Mouse (Mus musculus): ENCODE data around the gene Acsm4. TPM values are rescaled to one million over a fixed set of nuclear protein-coding genes. Genes with fewer than 3 reads are reported as not detected.
"Not testable (repeated sequence)": the region's sequence is repeated elsewhere in the genome, so short reads cannot be mapped to it uniquely, and the experiment has no call there.

Acsm4 gene
- polyA plus RNA-seq (2015; fragmentation: Nextera tagmentation; extraction: Ambion mirVana): 0.07 and 0.08 TPM in 2 replicates

DNA sequence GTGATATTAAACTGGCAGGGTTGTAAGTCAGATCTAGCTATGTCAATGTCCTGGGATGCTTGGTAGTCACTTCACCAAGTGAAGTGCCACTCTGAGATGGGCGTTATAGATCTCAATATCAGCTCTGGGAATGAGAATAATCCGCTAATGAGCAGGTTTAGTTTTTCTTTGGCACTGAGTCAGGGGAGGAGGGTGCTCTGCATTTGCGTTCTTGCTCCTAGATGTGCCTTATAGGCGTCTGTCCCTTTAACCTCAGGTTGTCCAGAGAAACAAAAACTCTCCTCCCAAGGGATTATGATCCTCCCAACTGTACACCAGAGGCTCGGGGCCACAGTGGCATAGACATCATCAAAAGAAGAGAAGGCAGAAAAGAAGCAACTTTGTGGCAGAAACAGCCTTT is at the start of gene Acsm4:
Acsm4 (plus strand) TSS at position 301 of the 400 bp plus-strand sequence.
- no peak for DNase-seq (ENCODE audit: low spot score)

DNA sequence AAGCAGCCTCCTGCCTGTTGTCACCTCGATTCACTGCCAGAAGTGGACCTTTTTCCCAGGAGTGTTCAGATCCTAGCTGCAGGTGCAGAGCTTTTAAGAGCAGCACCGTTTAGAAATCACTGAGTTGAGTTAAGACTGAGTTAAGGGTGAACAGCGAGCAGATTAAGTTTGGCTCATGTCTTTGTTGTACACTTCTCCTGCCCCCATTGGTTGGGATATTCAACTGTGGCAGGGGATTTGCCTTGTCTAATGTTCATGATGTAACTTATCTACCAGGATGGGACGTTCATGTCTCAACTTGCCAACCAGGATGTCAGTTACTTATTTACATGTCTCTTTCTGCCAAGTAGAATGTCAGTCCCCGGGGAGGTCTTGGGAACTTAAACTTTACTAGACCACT is 47.5 kb upstream of the Acsm4 start:
- DNase-seq (ENCODE audit: low spot score): no peak

DNA sequence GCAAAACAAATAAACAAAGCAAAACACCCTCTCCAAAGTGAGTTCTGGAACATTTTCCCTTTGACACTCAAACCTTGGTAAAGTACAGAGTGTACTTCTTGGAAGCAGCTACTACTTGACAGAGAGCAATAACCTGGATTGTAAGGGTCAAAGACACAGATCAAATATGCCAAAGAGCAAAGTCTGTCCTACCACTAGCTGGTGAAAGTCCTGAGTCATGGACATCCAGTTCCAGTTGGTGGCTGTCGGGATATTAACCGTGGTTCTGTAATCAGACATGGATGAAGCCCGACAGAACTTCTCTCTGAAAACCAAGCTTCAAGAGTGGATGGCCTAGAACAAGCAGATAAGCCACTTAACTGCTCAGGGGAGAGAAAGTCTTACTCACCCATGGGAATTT is 21.9 kb upstream of the Acsm4 start:
- no peak for DNase-seq (ENCODE audit: low spot score)

DNA sequence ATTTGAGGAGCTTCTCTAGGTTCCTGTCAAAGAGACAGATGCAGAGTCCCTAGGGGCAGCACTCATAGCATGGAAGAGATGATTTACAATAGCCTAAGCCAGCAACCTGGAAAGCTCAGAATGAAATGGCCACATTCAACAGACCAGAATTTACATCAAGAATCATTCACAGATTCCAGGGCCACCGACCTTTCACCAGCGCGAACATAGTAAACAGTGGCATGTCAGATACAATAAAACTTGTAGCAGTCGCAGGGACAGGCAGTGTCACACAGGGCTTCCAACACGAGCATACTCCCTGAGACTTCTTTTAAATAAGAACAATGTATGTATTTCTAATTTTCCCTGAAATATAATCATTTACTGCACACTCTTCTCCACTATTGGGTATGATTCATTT is 19.4 kb upstream of the Acsm4 start:
- no peak for DNase-seq (ENCODE audit: low spot score)

DNA sequence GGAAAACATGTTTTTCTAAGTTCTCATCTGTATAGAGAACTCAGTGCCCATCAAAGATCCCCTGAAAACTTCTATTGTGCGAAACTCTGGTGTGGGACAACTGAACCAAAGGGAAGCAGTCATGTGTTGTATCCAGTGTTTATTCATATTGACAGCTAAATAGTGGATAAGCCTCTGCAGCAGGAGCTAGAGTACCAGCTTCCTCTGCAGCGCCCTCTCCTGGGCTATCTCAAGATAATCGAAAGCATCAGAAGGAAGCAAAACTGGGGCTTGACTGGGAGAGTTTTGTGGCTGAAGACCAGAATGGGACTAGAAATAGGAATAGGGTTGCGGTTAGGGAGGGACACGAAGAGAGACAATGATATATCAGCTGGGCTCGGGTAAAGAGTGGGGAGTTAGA is 18.9 kb upstream of the Acsm4 start:
- no peak for DNase-seq (ENCODE audit: low spot score)

DNA sequence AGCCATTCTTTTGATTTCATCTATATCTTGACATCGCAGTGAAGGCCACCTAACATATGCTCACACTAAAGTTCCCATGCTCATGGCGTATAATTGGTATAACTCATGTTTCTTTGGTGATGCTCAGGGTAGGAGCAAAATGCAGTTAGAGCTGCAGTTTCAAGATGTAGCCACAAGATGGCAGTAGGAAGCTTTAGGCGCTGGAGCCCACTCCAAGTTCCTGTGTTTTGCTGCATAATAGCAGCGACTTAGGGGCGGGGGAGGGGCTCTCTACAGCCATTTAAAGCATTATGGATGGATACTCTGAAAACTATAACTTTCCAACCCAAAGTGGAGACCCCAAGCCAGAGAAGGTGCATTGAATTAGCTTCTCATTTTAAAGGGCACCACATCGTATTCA is 16.4 kb upstream of the Acsm4 start:
- peak; percentile 47 for DNase-seq (ENCODE audit: low spot score)

DNA sequence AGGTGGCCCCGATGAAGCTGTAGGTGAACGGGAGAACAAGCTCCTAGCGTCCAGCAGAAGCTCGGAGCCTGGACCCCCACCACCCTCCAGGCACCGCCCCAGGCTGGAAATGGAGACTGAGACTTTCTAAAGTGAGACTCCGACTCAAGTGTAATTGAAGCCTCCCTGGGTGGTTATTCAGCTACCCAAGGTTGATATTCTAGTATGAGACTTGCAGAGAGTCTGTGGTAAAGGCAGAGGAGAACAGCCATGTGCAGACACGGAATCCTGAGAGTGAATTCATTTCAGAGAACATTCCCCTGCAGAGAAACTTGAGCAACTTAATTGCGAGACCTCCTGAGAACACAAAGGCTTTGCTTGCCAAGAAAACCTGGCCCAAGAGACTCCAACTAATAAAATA is 9.7 kb upstream of the Acsm4 start:
- no peak for DNase-seq (ENCODE audit: low spot score)

DNA sequence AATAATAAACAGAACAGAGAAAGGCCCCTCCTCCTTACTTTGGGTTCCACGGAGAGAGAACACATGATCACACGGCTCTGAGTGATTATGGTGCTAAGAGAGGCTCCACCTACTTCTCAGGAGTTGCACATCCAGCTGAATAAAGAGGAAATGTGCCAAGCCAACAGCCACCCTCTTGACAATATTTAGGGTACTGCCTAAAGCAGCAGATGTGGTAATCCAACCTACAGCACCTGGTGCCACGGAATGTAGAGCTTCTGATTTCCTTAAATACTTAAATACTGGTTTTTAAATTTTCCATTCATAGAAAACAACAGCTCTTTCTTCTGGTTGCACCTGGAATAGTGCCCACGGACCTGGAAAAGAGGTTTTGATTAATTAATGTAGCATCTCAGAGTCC is 7.1 kb upstream of the Acsm4 start:
- no peak for DNase-seq (ENCODE audit: low spot score)

DNA sequence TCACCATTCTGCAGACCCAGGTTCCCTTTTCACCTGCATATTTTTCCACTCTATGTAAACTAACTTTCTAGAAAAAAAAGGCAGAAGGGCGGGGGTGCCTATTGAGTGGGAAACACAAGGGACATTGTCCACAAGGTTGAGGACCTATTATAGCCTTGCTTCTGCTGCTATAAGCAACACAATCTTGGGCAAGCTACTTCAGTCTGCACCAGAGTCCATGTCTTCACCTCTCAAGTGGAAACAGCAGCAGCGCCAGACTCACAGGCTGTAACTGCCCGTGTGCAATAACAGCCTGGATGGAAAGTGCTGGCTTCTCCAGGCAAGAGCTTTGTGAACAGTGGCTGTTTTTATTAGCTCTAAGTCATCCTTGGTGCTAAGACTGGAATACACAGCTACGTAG is 2.5 kb downstream of the Acsm4 start:
- DNase-seq (ENCODE audit: low spot score): no peak

DNA sequence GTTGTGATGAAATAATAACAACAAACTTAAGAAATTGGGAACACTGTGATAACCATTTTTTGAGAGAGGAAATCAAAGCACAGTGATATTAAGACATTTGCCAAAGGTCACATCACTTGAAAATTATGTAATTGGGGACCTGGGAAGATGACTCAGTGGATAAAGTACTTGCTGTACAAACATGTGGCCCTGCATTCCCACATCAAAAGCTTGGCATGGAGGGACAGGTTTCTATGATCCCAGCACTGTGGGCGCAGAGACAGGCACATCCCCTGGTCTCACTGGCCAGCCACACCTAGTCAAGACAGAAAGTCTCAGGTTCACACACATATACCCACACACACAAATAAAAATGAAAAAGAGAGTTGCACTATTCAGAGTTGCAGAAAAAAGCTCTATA is 5.1 kb downstream of the Acsm4 start:
- DNase-seq (ENCODE audit: low spot score): no peak

DNA sequence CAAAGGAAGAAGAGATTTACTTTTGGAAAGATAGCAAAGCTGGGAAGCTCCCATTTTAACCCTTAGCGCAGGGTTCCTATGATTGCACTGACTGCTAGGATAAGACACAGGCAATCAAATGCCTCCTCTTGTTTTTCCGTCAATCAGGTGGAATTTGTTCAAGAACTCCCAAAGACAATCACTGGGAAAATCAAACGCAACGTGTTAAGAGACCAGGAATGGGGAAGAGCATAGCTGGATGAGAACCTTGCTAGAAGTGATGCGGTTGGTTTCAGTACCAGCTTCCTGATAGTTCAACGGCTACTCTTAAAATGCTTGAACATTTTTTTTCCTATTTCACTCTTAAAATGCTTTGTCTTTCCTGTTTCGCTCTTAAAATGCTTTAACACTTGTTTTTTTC is 24.3 kb downstream of the Acsm4 start:
- no peak for DNase-seq (ENCODE audit: low spot score)

DNA sequence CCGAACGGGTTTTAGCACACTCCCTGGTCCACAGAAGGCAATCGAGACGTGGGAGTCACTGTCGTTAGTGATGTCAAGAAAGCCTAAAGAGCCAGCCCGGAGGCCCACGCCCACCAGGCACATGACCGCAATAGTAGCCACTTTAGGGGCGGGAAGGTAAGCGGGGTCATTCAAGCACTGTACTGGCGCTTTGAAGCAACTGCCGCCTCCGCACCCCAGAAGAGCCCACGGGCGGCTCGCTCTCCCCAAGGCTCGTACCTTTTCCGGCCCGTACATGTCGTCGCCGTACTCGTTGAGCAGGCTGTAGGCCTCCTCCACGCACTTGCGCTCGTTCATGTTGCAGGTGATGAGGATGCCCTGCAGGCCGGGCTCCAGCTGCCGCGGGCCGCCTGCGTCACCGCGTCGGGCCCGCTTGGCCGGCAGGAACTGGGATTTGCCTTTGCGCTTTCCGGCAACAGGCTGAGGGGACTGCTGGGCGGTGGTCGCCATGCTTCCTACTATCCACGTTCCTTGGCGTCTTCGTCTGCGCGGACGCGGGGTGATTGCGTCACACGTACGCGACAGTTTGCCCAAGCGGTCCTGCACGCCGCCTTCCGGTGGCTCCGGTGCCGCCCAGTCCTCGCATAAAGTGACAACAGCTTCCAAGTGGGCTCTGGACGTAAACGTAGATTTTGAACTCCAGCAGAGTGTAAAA is 30.6 kb downstream of the Acsm4 start, which contains the start of gene Thumpd1:
Thumpd1 (minus strand) TSS at position 546 of the 694 bp plus-strand sequence.
- peak; percentile 93 for DNase-seq (ENCODE audit: low spot score)

DNA sequence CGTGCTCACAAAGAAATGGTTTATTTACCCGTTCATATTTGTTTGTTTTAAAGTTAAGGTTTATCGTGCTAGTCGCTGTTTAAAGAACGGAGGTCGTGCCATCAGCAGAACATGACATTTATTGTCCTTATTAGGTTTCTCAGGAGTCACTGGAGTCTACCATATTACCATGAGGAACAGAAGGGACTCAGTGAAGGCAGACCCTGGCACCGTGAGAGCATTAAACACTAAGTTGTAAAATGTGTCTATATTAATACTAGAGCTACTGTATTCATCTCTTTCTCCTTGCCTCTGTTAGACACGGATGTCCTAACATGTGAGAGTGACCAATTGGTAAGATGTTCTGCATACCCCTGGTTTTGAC is 31.1 kb downstream of the Acsm4 start:
- no peak for DNase-seq (ENCODE audit: low spot score)

DNA sequence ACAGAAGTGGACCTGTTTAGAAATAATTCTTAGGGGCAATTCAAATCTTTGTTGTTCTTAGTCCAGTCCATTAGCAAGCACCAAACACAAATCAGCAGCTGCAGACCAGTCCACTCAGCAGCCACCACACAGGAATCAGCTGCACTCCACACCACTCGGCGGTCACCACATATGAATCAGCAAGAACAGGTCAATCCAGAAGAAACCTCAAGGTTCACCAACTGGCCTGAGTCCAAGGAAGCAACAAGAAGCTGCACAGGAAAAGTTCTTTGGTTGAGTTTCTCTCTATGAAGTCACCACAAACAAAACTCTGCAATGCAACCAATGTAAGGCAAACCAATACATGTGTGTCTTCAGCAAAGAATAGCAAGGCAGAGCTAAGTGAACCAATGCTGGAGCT is 37.8 kb downstream of the Acsm4 start:
- DNase-seq (ENCODE audit: low spot score): no peak

DNA sequence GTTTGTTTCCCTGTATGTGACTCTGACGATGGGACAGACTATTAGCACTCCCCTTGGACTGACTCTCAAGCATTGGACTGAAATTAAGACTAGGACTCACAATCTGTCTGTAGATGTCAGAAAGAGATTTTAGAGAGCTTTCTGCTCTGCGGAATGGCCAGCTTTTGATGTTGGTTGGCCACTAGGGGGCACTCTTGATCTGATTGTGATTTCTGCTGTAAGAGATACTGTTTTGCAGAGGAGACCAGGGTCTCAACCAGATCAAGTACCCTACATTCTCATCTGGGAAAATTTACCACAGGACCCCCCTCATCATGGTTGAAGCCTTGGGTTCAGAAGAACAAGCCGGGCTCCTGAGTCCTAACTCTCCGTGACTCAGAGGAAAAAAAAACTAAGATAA is 41.4 kb downstream of the Acsm4 start:
- DNase-seq (ENCODE audit: low spot score): peak; percentile 17

DNA sequence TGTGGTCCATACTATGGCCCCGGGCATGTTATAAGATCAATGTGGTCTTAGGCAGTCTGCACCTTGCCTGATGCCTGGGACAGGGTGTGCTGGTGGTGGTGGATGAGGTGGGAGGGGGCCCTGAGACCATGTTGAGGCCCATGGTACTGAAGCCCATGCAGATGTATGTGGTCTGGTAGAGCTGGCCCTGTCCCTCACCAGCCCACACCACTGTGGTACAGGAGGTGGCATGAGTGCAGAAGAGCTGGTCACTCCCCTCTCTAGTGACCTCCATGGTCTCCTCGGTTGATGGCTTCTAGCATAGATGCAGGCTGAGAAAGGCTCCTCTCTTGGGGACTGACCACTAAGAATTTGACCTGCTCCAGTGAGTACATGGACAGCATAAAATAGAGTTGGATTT is 49.1 kb downstream of the Acsm4 start:
- DNase-seq (ENCODE audit: low spot score): no peak

DNA sequence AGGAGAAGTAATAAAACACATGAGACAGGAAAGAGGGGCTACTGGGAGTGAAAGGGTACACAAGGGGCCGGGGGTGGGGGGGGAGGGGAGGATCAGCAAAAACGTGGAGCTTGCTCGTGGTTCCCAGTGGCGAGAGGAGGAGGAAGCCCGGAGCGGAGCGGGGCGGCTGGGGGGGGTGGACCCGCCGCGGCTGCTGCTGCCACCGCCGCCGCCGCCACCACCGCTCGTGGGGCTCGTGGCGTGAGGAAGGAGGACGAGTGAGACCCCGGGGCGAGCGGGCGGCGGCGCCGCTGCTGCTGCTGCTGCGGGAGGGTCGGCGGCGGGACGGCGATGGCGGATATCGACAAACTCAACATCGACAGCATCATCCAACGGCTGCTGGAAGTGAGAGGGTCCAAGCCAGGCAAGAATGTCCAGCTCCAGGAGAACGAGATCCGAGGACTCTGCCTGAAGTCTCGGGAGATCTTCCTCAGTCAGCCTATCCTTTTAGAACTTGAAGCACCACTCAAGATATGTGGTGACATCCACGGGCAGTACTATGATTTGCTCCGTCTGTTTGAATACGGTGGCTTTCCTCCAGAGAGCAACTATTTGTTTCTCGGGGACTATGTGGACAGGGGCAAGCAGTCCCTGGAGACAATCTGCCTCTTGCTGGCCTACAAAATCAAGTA is 50.1 kb downstream of the Acsm4 start:
- not testable (repeated sequence) for DNase-seq (ENCODE audit: low spot score)

DNA sequence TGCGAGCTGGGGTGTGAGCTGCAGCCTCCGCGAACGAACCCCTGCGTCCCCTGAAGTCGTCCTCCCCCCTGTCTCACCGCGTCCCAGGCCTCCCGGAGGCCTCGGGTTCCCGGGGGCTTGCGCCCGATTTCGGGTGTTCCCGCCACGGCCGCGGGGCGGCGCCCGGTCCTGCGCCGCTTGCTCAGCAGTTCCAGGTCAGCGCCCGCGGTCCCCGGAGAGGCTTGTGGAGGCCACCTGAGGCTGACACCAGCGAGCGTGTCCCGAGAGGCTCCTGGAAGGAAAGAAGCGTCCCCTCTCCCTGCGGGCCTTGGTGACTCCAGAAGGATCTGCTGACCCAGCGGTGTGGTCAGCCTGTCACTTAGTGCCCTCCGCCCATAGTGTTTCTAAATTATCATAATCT is 54.5 kb downstream of the Acsm4 start:
- peak; percentile 31 for DNase-seq (ENCODE audit: low spot score)

DNA sequence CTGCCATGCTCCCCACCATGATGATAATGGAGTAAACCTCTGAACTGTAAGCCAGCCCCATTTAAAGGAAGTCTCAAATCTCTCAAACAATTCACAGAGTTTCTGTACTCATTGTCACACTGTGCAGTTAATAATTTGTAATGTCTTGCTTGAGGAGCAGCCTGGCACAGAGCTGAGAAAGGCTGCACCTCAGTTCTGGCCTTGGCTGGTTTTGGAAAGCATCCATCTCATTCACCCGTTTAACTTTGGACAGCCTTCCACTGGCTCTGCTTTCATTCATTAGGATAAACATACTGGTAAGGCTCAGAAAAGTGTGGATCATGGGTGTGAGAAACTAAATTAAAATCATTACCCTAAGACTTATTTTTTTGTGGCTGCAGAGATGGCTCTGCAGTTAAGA is 56.0 kb downstream of the Acsm4 start:
- DNase-seq (ENCODE audit: low spot score): no peak

DNA sequence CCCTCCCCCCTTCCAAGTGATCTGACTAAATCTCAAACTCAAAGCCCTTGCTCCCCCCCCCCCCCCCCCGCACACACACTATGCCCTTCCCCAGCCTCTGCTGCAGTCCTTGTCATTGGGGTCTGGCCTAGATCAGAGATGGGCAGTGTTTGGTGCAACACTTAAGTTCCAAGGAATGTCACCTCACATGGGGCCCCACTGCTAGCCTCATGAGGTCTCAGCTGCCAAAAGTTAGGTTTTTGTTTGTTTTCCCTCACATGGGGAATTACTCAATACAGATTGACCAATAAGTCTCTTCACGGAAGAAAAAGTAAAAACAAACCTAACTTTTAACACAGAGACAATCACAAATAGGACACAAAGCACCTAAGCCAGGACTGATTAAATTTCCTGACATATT is 58.9 kb downstream of the Acsm4 start:
- DNase-seq (ENCODE audit: low spot score): no peak

DNA sequence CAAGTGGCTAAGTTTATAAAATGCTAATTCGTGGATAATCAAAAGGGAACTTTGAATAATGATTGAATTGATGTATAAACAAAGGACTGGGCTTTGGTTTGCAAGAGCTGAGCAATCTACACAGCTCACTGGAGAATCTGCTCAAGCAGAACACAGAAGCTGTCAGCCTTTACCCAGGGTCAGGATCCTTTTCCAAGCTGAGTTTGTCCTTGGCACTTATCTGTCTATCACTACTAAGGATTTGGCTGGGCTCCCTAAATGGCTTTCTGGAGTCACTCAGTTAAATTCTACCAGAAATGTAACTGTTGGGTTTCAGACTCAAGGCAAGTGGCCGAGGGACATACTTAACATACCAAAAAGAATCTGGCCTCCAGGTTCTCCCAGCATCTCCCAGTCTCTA is 60.1 kb downstream of the Acsm4 start:
- no peak for DNase-seq (ENCODE audit: low spot score)

DNA sequence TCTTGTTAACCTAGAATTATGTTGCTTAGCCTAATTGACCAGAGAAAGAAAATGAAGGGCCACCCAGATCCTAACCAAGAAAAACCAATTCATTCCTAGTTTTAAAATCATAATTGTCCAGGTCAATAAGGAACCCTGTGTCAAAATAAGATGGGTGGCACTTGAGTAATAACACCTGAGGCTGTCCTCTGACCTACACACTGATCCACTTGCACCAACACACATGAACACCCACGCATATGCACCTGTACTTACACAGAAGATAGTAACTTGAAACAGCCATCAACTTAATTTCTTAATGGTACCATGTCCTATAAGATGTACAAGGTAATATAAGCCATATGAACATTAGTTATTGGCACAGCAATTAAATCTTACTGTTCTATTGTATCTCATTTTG is 63.9 kb downstream of the Acsm4 start:
- DNase-seq (ENCODE audit: low spot score): no peak

DNA sequence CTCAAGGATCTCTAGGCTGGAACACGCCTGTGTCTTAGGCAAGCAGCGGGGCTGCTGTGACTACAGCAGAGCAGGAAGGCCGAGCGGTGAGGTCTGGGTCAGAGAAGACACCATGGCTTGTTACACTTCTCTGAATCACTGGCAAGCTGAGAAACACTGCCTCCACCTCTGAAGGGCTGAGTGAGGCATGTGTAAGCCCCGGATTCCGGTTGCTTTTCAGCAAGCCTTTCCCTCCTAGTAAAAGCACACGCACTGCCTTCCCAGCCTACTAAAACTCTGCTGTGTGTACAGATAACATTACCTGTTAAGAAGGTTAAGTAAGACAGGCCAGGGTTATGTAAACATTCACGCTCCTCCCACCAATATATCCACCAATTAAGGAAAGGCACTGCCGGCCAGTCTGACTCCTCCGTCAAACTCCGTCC is 70.7 kb downstream of the Acsm4 start, which contains the start of gene Acsm3:
Acsm3 (plus strand) TSS at position 397 of the 425 bp plus-strand sequence.
- DNase-seq (ENCODE audit: low spot score): no peak
